Mouse (Mus musculus): ENCODE results near the gene Tll2. TPM values are rescaled to one million over a fixed set of nuclear protein-coding genes. Genes with fewer than 3 reads are reported as not detected.

The Tll2 gene
- total RNA-seq, 2 experiments from 2014 or later = 0.06 TPM; not detected in 1

Other genes starting within 250 kb of the Tll2 start
- 1 to 10 TPM; 1.1 to 3.2 TPM for gene Blnk, start 212.3 kb downstream of the Tll2 start, total RNA-seq (2021)
- gene Dntt, start 177.6 kb downstream of the Tll2 start, total RNA-seq (2021) = not detected
- not detected for gene Opalin, start 129.7 kb downstream of the Tll2 start, total RNA-seq (2021)
- 100 to 1,000 TPM; 150 to 191 TPM for gene Tm9sf3, start 57.2 kb upstream of the Tll2 start, total RNA-seq (2021)
- gene Pik3ap1, start 178.3 kb upstream of the Tll2 start, total RNA-seq (2021) = 10 to 100 TPM; 10.2 to 13.4 TPM

Data from adrenal gland, adult 18-20 months (tissue).